Mouse (Mus musculus) lung, adult 2 months (tissue): ENCODE measurements around the gene Esrrg.

Source experiments
- CTCF ChIP-seq: fragments of 200-500 bp; IDR thresholded peaks from 2 replicates; pipeline ENCODE4 v1.5.1; 2011; ENCODE audit warnings: mild to moderate bottlenecking, low read length, control low read depth; ENCODE audit not compliant: insufficient read depth
- POLR2A ChIP-seq: fragments of 200-500 bp; IDR thresholded peaks from 2 replicates; pipeline ENCODE4 v1.6.1; 2011; ENCODE audit warnings: low read depth, mild to moderate bottlenecking, control low read depth, low read length, borderline replicate concordance; ENCODE audit errors: extremely low read depth

- TF ChIP-seq CTCF: no peak
- no peak for TF ChIP-seq POLR2A
Observed at GRCm38 (mm10) chr1:187799300-187799699, 190.7 kb downstream of the Esrrg start.
